Mouse (Mus musculus): ENCODE data around the gene Rbfox3. TPM values are rescaled to one million over a fixed set of nuclear protein-coding genes. Genes with fewer than 3 reads are reported as not detected.

Rbfox3 gene
- polyA plus RNA-seq, 1 experiment = 117 TPM

DNA sequence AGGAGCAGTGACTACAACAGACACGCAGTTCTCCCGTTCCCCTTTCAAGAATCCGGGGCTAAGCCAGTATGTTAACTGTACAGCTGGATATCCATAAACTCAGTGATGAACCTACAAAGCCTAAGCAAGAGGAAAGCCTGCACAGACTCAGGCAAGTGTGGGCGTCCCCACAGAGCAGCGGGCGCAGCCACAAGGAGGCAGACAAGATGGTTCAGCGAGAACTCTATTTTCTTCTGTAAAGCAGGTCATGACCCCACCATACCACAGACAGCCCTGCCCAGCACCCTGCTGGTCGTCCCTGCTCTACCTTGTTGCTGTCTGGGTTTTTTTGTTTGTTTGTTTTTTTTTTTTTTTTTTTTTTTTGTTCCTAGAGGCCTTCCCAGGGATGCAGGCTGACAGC is 353.2 kb downstream of the Rbfox3 start:
- H3K27ac ChIP-seq (ENCODE audit: insufficient read depth, low read length) = no peak overlapping the region
- no peak for TF ChIP-seq POLR2A (IDR thresholded peaks at IDR 0.05; ENCODE audit: extremely low read depth, insufficient read depth, low read length)
- TF ChIP-seq CTCF (IDR thresholded peaks at IDR 0.05; ENCODE audit: extremely low read depth, insufficient read depth, low read length) = peak; percentile 42
- H3K4me1 ChIP-seq (ENCODE audit: control insufficient read depth, insufficient read depth, low read length) = peaks cover 11% of the 10 kb centered on the region
- no peak overlapping the region for H3K4me3 ChIP-seq (ENCODE audit: insufficient read depth, low read length)

DNA sequence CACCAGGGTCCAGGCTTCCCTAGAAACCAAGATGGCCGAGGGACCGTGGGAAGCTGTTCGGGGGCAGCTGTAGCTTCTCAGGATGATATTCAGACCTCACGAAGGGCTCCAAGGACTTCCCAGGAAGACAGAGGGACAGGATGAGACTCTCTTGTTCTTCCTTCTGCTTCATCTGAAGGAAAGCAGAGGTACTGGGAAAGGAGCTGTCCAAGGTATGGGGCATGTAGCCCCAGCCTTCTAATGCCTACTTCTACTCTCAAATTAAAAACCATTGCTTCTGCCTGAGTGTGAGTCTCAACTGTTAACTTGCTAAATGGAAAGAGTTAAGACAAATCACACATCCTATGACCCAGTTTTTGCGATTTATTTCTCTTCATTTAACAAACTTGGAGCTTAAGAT is 355.8 kb downstream of the Rbfox3 start:
- Histone ChIP-seq H3K4me3 (ENCODE audit: insufficient read depth, low read length) (no peak overlapping the region), H3K4me1 (ENCODE audit: control insufficient read depth, insufficient read depth, low read length) (peaks cover 14% of the 10 kb centered on the region), H3K27ac (ENCODE audit: insufficient read depth, low read length) (no peak overlapping the region)
- TF ChIP-seq CTCF (IDR thresholded peaks at IDR 0.05; ENCODE audit: extremely low read depth, insufficient read depth, low read length) (no peak), POLR2A (IDR thresholded peaks at IDR 0.05; ENCODE audit: extremely low read depth, insufficient read depth, low read length) (no peak)

DNA sequence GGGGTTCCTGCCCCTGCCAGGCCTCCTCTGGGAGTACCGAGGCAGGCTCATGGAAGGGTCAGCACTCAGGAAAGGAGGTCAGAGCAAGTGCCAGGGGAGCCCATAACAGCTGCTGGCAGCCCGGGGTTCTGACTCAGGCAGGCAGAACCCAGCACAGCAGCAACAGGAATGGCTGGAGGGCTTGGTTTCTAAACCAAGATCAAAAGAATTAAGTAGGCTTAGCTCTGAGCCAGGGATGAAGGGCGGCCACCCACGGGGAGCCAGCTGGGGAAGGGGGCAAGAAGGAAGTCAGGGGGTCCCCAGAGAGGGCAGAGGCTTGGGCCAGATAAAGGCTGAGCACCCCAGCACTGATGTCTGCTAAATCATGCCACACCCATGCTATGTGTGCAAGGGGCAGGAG is 356.9 kb downstream of the Rbfox3 start:
- no peak overlapping the region for H3K4me3 ChIP-seq (ENCODE audit: insufficient read depth, low read length)
- H3K4me1 ChIP-seq (ENCODE audit: control insufficient read depth, insufficient read depth, low read length) = peaks cover 14% of the 10 kb centered on the region
- TF ChIP-seq CTCF (IDR thresholded peaks at IDR 0.05; ENCODE audit: extremely low read depth, insufficient read depth, low read length) (no peak), POLR2A (IDR thresholded peaks at IDR 0.05; ENCODE audit: extremely low read depth, insufficient read depth, low read length) (no peak)
- no peak overlapping the region for H3K27ac ChIP-seq (ENCODE audit: insufficient read depth, low read length)

DNA sequence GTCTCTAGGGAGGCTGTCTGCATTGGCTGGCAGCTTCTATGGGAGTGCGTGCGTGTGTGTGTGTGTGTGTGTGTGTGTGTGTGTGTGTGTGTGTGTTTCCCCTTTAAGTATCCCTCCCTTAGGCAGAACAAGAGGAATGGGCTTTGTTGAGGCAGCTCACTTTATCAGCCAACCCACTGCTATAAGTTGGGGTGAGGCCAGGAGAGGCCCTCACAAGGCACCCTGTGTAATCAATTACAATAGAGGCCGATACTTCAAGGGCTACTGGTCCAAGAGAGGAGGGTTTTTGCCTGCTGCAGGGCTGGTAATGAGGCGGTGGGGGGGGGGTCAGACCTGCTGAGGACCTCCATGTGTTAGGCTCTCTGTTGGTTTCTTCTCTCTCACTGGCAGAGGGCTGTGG is 357.5 kb downstream of the Rbfox3 start:
- no peak overlapping the region for H3K4me3 ChIP-seq (ENCODE audit: insufficient read depth, low read length)
- no peak for TF ChIP-seq POLR2A (IDR thresholded peaks at IDR 0.05; ENCODE audit: extremely low read depth, insufficient read depth, low read length)
- no peak for TF ChIP-seq CTCF (IDR thresholded peaks at IDR 0.05; ENCODE audit: extremely low read depth, insufficient read depth, low read length)
- peaks cover 18% of the 10 kb centered on the region for H3K4me1 ChIP-seq (ENCODE audit: control insufficient read depth, insufficient read depth, low read length)
- no peak overlapping the region for H3K27ac ChIP-seq (ENCODE audit: insufficient read depth, low read length)

DNA sequence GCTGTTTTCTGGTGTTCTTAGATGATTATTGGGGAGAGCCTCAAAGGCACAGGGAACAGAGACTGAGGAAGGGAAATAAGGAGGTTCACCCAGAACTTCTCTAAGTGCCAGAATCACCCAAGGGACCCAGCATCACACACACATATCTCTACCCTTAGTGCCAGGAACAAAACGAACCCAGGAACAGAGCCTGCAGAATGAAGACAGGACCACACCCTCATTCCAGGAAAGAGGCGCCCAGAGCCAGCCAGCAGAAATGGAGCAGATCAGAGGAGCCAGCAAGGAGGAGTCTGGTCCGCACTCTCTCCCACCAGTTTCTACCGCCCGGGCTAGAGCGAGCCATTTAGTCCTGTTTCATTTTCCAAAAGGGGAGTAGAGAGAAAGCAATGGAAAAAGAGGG is 358.4 kb downstream of the Rbfox3 start:
- Histone ChIP-seq H3K4me1 (ENCODE audit: control insufficient read depth, insufficient read depth, low read length) (peaks cover 14% of the 10 kb centered on the region), H3K4me3 (ENCODE audit: insufficient read depth, low read length) (no peak overlapping the region), H3K27ac (ENCODE audit: insufficient read depth, low read length) (no peak overlapping the region)
- TF ChIP-seq POLR2A (IDR thresholded peaks at IDR 0.05; ENCODE audit: extremely low read depth, insufficient read depth, low read length) (no peak), CTCF (IDR thresholded peaks at IDR 0.05; ENCODE audit: extremely low read depth, insufficient read depth, low read length) (no peak)

DNA sequence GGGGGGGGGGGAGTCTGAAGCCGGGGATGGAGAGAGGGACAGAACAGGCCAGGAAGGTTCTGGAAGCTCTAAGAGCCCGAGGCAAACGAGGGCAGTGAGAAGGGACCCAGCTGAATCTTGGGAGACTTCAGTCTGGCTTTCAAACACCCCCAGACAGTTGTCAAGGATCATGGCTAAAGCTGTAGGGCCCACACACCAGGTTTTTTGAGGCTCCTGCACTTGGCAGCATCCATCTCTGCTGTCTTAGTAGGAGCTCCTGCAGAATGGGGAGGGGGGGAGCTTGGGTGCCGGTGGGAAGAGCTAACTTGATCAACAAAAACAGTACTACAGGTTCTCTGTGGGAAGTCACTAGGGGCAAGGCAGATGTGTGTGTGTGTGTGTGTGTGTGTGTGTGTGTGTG is 358.9 kb downstream of the Rbfox3 start:
- TF ChIP-seq CTCF (IDR thresholded peaks at IDR 0.05; ENCODE audit: extremely low read depth, insufficient read depth, low read length) = no peak
- TF ChIP-seq POLR2A (IDR thresholded peaks at IDR 0.05; ENCODE audit: extremely low read depth, insufficient read depth, low read length) = no peak
- Histone ChIP-seq H3K4me3 (ENCODE audit: insufficient read depth, low read length) (no peak overlapping the region), H3K27ac (ENCODE audit: insufficient read depth, low read length) (no peak overlapping the region), H3K4me1 (ENCODE audit: control insufficient read depth, insufficient read depth, low read length) (peaks cover 10% of the 10 kb centered on the region)

DNA sequence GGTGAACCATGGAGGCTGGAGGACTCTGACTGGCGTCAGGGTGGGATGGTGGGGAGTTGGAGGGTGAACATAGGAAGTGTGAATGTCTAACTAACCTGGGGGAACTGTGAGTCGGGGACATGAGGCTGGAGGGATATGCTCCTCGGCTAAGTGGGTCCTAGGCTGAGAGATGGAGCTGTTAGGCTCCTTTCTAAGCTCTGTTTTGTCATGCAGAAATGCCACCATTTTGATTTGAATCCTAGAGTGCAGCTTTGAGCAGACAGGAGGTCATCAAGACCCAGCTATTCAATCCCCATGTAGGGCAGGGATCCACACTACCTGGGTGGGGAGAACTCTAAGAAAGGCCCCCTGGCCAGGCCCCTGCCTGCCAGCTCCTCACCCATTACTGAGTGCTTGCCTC is 359.7 kb downstream of the Rbfox3 start:
- TF ChIP-seq POLR2A (IDR thresholded peaks at IDR 0.05; ENCODE audit: extremely low read depth, insufficient read depth, low read length) (no peak), CTCF (IDR thresholded peaks at IDR 0.05; ENCODE audit: extremely low read depth, insufficient read depth, low read length) (no peak)
- H3K4me3 ChIP-seq (ENCODE audit: insufficient read depth, low read length) = no peak overlapping the region
- peaks cover 10% of the 10 kb centered on the region for H3K4me1 ChIP-seq (ENCODE audit: control insufficient read depth, insufficient read depth, low read length)
- no peak overlapping the region for H3K27ac ChIP-seq (ENCODE audit: insufficient read depth, low read length)

DNA sequence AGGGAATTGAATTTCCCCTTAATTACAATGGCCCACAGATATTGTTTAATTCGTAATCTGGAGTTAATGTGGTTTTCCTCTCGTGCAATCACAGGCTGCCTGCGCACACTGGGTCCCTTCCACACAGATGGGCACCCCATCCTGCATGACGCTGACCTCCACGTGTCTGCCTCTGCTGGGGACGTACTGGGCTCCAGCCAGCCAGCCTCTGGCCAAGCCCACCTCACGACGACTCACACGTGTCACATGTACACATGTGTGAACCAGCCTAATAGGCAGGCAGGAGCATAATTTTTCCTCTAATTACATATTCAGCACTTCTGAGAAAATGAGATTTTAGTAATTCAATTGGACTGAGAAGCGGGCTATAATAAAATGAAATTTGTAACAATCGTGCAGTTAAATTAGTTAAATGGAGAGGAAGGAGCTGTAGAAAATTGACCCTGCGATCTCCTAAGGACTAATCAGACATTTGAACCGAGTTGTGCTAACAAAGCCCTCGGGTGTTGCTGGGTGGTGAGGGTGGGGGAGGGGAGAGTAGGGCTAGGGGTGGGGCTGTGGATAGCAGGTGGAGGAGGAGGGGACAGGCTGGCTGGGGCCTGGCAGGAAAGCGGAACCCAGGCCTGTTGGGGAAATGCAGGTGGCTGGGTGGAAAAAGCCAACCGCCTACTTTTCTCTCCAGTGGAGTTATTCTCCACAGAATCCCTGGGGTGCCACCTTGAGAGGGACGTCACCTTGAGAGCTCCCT is 360.4 kb downstream of the Rbfox3 start:
- peaks cover 10% of the 10 kb centered on the region for H3K4me1 ChIP-seq (ENCODE audit: control insufficient read depth, insufficient read depth, low read length)
- H3K4me3 ChIP-seq (ENCODE audit: insufficient read depth, low read length) = no peak overlapping the region
- no peak for TF ChIP-seq CTCF (IDR thresholded peaks at IDR 0.05; ENCODE audit: extremely low read depth, insufficient read depth, low read length)
- H3K27ac ChIP-seq (ENCODE audit: insufficient read depth, low read length) = no peak overlapping the region

DNA sequence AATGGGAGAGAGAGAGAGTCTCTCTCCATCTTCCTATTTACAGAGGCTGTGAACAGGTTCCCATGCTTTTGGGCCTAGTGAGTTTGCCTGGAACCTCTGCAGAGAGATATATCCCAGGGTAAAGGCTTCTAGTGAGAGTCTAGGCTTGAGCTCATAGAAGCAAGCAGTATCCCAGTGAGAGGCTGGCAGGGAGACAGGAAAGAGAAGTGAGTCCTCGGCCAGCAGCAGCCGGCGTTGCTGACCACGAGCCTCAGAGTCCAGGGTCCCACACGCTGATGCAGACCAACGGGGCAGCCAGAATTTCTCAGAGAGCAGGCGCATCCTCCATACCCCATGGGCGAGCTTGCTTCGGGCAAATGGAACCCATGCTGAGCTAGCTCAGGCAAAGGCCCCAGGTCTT is 363.2 kb downstream of the Rbfox3 start:
- Histone ChIP-seq H3K27ac (ENCODE audit: insufficient read depth, low read length) (no peak overlapping the region), H3K4me1 (ENCODE audit: control insufficient read depth, insufficient read depth, low read length) (peaks cover 10% of the 10 kb centered on the region), H3K4me3 (ENCODE audit: insufficient read depth, low read length) (no peak overlapping the region)
- no peak for TF ChIP-seq CTCF (IDR thresholded peaks at IDR 0.05; ENCODE audit: extremely low read depth, insufficient read depth, low read length)
- TF ChIP-seq POLR2A (IDR thresholded peaks at IDR 0.05; ENCODE audit: extremely low read depth, insufficient read depth, low read length) = no peak

DNA sequence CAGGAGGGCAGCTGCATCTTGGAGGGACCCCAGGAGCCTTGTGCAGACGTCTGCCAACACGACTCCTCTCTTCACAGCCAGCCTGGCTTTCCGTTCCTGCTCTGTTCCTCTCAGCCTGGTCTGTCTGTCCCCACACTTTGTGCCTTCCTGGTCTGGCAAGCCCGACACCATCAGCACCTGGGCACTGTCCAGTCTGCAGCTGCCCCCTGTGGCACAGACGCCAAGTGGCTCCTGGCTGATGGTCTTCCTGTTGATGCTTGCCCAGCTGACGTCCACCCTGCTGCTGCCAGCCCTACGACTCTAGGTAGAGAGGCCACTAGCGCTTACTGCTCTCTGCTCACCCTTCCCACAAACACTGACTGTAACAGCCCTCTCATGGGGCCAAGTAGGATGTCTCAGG is 365.1 kb downstream of the Rbfox3 start:
- Histone ChIP-seq H3K4me3 (ENCODE audit: insufficient read depth, low read length) (no peak overlapping the region), H3K27ac (ENCODE audit: insufficient read depth, low read length) (no peak overlapping the region), H3K4me1 (ENCODE audit: control insufficient read depth, insufficient read depth, low read length) (peaks cover 6% of the 10 kb centered on the region)
- TF ChIP-seq CTCF (IDR thresholded peaks at IDR 0.05; ENCODE audit: extremely low read depth, insufficient read depth, low read length) = no peak
- TF ChIP-seq POLR2A (IDR thresholded peaks at IDR 0.05; ENCODE audit: extremely low read depth, insufficient read depth, low read length) = no peak
